Mouse (Mus musculus) liver, embryonic 14.5 days (tissue): ENCODE results near the gene C1qb.

Experiments used
- CTCF ChIP-seq: IDR thresholded peaks from 2 replicates; pipeline ENCODE4 v1.5.1; 2016; ENCODE audit warnings: antibody characterized with exemption, low read depth, control low read depth
- EP300 ChIP-seq: IDR thresholded peaks from 2 replicates; pipeline ENCODE4 v1.6.1; 2016; ENCODE audit warnings: antibody characterized with exemption, low read depth

DNA sequence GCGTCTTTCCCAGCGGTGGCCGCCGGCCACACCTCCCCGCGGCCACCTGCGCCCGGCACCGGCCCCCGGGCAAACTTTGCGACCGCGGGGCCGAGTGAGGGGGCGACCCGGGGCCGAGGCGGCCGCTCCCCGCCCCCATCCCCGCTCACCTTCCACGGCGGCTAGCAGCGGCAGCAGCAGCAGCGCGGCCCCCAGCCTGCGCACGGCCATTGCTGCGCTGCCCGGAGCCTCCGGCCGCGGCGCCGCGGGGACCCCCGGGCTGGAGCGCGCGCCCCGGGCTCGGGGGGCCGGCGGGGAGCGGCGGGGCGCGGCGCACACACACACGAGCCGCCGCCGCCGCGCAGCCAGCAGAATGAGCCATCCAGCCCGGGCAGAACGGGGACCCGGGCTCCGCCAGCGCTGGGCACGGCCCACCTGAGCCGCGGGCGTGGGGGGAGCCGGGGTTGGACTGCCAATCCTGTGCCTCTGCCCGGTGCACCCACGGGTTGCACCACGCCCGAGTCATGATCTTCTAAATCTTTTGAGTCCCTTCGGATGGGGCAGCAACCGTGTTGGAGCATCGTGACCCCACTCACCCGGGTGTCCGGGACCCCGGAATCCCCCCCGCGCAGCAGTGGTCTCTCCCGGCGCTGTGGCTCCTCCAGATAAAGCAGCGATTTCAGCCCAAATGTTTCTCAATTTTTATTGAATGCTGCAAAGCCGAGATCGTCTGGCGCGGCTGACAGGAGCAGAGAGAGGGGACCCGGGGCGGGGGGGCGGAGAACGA lies 50.2 kb downstream of the C1qb start, which contains the start of gene Ephb2:
- TF ChIP-seq CTCF (no peak), EP300 (no peak)
